Mouse (Mus musculus) cerebellum, adult 2 months (tissue): ENCODE results near the gene Ubtd2.

Source experiments
- CTCF ChIP-seq: fragments of 200-500 bp; IDR thresholded peaks from 2 replicates; pipeline ENCODE4 v1.5.1; 2011; ENCODE audit warnings: low read depth, mild to moderate bottlenecking, control low read depth, low read length, moderate library complexity, borderline replicate concordance; ENCODE audit not compliant: insufficient read depth
- POLR2A ChIP-seq: fragments of 200-500 bp; IDR thresholded peaks from 2 replicates; pipeline ENCODE4 v1.6.1; 2011; ENCODE audit warnings: low read length, control low read depth, borderline replicate concordance; ENCODE audit not compliant: insufficient read depth

DNA sequence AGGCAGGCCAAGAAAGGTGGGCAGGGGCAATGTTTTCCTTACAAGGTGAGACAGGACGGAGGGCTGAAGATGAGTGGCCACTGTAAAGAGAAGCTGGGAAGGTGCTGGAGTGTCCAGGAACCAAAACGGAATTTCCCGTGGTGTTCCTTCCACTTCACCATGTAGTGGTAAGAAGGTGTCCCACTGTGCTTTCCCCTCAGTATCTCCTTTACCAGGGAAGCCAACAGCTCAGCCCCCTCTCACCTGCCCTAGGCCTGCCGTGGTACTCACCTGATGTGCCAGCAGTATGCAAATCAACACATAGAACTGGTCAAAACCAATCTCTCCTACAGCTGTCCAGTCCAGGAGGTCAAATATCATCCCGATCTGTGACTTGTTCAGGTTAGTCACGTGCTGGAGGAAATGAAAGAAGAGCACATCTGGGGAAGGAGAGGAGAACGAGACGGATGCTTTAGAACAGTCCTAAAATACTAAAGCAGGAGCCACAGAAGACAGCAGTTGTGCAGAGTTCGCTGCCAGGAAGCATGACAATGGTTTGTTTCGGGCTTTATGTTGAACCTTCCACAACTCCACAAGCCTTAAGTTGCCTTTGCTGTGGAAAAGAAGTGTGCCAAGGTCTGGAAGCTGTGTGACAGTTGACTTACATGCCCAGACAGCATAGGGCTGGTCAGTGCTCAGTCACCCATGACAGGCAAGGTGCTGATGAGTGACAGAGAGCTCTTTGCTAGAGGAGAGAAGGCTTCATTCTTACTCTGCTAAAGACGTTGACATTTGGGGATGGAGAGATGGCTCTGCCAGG is 69.2 kb downstream of the Ubtd2 start:
- TF ChIP-seq CTCF (no peak), POLR2A (no peak)
